Mouse (Mus musculus) kidney, postnatal 36 days (tissue): ENCODE measurements around the gene Pde4c.

Source experiments
- DNase-seq, 2 experiments: peaks; one replicate each; pipeline ENCODE4 v3.0.0; 2021 to 2022; ENCODE audit warnings: mixed read lengths in 2 of 2

The Pde4c gene

DNA sequence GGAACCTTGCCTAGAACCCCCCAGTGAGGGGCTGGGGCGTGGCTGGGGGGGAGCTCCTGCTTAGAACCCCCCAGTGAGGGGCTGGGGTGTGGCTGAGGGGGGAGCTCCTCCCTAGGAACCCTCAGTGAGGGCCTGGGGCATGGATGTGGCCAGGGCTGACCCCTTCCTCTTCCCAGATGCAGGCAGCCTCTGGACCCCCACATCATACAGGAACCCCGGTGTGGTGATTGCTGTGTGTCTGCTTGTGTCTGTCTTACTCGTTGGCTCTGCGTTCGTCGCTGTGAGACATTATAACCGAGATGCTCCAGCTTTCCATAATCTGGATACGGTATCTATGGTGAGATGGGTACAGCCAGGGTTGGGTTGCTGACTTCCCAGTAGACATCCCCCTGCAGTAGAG lies 1.9 kb upstream of the Pde4c start:
- no peak for DNase-seq

GRCm38 (mm10) chr8:70724216-70724615 lies 696 bp downstream of the Pde4c start:
- DNase-seq: peak in 1 of 2 experiments; percentile 55

DNA sequence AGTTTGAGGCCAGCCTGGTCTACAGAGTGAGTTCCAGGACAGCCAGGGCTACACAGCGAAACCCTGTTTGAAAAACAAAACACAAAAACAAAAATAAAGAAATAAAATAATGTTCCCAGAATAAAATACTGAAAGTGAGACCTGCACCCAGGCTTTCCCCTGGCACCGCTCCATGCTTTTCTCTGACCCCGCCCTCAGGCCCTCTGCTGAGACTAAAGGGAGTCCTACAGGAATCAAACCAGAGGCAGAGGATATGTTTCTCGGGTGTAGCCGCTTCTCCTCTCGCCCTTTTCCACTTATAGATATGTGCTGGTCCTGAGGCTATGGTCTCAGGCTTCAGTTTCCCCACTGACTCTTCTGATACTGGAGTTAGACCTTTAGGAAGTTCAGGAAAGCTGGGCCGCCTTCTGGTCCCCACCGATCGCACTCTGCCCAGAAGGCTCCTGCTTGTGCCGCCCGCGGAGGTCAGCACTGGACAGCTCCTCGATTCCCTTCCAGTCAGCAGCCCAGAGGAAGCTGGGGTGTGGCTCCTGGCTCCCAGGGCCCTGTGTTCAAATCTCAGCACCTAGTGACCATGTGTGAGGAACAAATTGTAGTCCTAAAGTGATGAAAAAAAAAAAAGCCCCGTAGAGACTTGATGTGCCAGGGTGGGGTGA lies 2.4 kb downstream of the Pde4c start:
- DNase-seq: peak; percentile 72 to 87

- DNase-seq: no peak
Observed at GRCm38 (mm10) chr8:70726721-70727120, 3.2 kb downstream of the Pde4c start.

- peak in 1 of 2 experiments; percentile 52 for DNase-seq
Observed at GRCm38 (mm10) chr8:70729808-70730475, 6.4 kb downstream of the Pde4c start.

GRCm38 (mm10) chr8:70730956-70731355 lies 7.4 kb downstream of the Pde4c start:
- DNase-seq: no peak

DNA sequence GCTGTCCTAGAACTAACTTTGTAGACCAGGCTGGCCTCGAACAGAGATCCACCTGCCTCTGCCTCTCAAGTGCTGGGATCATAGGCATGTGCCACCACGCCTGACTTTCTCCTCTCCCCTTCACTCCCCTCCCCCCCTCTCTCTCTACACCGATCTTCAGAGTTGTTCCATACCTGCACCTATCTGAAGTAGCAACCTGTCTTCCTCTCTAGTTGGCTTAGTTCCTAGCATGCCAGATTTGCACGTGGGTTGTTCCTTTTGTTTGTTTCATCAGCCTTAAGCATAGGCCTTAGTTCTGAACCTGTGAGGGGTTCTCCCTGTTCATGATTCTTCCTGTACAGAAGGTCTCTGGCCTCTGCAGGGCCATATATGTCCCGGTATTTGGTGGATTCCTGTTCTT lies 14.2 kb downstream of the Pde4c start:
- DNase-seq: no peak

- no peak for DNase-seq
Observed at GRCm38 (mm10) chr8:70738211-70738610, 14.7 kb downstream of the Pde4c start.

DNA sequence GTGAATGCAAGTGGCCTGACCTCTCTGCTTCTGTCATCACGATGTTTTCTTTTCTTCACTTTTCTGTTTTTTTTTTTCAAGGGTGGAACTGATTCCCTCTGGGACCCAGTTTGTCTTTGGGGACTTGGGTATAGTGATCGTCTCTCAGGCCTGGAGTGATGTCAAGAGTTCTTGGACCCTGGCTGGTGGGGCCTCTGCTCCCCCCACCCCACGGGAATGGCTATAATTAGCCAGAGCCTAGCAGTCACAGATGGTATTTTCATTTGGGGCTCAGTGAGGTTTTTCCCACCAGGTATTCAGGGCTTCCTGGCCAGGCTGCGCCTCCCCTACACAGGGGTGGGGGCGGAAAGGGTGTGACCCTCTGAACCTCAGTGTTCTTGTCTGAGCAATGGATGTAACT lies 18.1 kb downstream of the Pde4c start:
- no peak for DNase-seq

DNA sequence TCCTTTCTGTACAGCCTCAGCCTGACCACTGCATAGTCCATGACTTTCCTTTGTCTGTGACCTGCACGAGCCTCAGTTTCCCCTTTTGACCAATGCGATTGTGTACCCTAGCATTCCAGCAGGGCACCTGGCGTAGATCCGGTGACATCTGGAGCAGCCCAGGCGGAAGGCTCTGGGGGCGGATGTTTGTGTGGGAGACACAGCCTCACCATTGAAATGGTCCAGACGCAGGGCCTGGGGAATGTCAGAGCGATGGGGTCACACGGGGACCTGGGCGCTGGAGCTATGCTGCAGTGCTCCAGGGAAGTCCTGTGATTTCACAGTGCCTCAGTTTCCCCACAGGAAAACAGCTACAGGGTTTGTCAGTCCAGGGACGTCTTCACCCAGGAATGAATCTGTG lies 18.7 kb downstream of the Pde4c start:
- DNase-seq: no peak

GRCm38 (mm10) chr8:70742981-70743655 lies 19.6 kb downstream of the Pde4c start:
- DNase-seq: no peak

- DNase-seq: peak; percentile 91 to 95
Observed at GRCm38 (mm10) chr8:70743656-70744590, 20.4 kb downstream of the Pde4c start.

DNA sequence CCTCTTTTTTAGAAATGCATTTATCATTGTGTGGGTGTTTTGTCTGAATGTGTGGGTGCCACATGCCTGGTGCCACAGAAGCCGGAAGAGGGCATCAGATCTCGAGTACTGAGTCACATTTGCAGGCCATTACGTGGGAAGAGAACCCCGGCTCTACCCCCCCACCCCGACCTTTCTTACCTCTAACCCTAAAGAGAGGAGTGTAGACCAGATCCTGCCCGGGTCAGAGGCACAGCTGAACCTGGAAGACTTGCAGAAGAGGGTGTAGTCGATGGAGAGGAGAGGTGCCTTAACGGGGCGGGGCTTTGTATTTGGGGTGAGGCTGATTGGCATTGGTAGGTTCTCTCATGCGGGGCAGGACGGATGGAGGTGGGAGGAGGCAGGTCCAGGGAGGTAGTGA lies 21.3 kb downstream of the Pde4c start:
- no peak for DNase-seq

DNA sequence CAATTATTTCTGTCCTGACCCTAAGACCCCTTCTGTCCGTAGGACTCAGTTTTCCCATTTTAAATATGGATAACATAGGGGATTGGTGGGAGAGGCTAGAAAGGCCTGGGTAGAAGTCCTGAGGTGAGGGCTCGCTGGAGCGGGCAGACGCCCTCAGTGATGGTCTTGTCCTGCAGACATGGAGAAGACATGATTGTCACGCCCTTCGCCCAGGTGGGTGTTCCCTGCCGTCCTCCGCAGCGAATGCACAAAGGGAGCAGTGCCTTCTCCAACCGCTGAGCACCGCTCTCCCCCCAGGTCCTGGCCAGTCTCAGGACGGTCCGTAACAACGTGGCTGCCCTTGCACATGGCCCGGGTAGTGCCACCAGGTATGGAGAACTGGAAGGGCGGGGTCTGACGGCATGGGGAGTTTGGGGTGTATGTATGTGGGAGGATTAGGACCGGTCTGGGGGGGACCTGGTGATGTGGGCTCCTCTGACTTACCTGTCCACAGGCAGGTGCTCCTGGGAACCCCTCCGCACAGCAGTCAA lies 22.2 kb downstream of the Pde4c start:
- no peak for DNase-seq

DNA sequence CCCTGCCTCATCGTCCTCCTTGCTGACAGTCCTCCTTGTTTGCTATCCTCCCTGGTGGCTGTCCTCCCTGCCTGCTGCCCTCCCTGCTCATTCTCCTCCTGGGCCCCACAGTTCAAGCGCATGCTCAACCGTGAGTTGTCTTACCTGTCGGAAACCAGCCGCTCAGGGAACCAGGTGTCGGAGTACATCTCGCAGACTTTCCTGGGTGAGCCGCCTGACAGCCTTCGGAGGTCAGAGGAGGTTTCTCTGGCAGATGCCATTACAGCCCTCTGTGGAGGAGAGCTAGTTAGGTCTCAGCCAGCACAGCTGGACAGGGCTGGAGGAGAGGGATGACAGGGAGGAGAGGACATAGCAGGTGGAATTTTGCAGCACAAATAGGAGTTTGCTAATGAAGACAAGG lies 23.2 kb downstream of the Pde4c start:
- DNase-seq: no peak

DNA sequence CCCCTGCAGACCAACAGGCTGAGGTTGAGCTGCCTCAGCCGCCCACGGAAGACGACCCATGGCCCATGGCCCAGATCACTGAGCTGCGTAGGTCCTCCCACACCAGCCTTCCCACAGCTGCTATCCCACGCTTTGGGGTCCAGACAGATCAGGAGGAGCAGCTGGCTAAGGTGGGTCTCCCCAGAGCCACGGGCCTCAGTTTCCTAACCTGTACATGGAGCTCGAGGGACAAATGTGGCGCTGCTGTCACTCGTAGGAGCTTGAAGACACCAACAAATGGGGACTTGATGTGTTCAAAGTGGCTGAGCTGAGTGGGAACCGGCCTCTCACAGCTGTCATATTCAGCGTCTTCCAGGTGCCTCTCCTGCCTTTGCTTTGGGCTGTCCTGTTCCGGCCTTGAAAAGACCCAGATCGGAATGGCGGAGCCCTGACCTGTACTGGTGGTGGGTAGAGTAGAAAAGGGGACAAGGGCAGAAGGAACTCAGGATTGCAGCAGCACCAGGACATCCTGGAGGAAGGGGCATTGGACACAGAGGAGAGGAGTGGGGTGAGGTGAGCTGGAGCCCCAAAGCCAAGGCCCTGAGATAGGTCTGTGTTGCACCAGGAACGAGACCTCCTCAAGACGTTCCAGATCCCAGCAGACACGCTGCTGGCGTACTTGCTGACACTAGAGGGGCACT lies 23.8 kb downstream of the Pde4c start:
- no peak for DNase-seq

- DNase-seq: no peak
Observed at GRCm38 (mm10) chr8:70748246-70749096, 25.0 kb downstream of the Pde4c start.

DNA sequence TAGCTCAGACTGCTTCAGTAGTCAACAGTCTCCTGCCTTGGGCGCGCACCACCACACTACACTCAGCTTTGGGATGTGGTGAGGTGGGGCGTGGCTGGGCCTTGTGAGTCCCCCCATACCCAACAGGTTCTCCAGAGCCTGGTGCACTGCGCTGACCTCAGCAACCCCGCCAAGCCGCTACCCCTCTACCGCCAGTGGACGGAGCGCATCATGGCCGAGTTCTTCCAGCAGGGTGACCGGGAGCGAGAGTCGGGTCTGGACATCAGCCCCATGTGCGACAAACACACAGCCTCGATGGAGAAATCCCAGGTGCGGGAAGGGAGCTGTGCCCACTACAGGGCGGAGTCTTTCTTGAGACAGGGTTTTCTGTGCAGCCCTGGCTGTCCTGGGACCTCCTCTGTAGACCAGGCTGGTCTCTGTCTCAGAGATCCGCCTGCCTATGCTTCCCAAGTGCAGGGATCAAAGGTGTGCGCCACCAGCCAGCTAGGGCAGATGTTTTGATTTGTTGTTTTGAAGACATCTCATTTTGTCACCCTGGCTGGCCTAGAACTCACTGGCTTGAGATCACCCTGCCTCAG lies 25.7 kb downstream of the Pde4c start:
- no peak for DNase-seq

GRCm38 (mm10) chr8:70750128-70750680 lies 26.7 kb downstream of the Pde4c start:
- no peak for DNase-seq

DNA sequence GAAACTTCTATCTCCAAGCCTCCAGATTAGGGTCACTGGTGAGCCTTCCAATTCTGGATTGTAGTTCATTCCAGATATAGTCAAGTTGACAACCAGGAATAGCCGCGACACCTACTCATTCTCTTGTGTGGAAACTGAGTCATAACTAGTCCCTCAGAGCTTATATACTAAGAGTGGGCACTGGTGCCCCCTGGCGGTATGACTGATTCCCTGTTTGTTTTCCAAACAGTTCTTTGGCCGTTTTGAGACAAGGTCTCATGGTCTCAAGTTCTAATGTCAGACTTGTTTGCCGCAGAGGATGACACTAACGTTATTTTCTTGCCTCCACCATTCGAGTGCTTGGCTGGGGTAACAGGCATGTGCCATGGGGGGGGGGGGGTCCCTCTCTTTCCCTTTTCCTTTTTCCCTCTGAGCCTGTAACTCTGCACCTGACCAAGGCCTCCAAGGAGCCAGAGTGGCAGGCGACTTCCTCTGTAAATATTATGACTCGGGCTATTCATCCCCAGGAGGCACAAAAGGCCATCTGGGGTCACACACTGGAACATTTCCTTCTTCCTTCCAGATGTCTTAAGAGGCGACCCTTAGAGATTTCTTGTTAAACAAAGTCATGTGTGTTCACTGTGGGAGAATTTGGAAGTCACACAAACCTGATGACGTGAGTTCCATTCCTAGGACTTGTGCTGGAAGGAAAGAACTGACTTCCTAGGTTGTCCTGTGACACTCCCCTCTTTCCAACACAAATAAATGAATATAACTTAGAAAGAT lies 28.7 kb downstream of the Pde4c start:
- peak; percentile 91 to 94 for DNase-seq
